Mouse (Mus musculus): Measurements from ENCODE around the gene Gm10192. TPM values are rescaled to one million over a fixed set of nuclear protein-coding genes. Genes with fewer than 3 reads are reported as not detected.

Gm10192 gene
- polyA plus RNA-seq (2015; fragmentation: Nextera tagmentation; extraction: Ambion mirVana): not detected in 2 replicates

DNA sequence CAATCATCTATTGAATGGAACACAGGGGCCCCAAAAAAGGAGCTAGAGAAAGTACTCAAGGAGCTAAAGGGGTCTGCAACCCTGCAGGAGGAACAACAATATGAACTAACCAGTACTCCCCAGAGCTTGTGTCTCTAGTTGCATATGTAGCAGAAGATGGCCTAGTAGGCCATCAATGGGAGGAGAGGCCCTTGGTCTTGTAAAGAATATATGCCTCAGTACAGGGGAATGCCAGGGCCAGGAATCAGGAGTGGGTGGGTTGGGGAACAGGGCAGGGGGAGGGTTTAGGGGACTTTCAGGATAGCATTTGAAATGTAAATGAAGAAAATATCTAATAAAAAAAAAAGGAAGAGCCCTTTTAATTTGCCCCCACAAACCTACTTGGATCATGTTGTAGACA is at the start of gene Gm10192:
Gene Gm10192 (minus strand): TSS at position 101 of the 400 bp plus-strand sequence.

